Mouse (Mus musculus) CD4-positive, CD25-positive, alpha-beta regulatory T cell, adult 9 weeks (primary cell): Measurements from ENCODE around the gene Vmn1r18. TPM values are rescaled to one million over a fixed set of nuclear protein-coding genes. Genes with fewer than 3 reads are reported as not detected.

ENCODE experiments used
- polyA plus RNA-seq: library from polyadenylated mRNA; unstranded; fragments of 100-300 nt; shearing (Covaris generic); gene quantifications from one replicate; pipeline ENCODE4 v1.2.1, GENCODE M21; 2017

Vmn1r18 gene
- not detected for polyA plus RNA-seq

DNA sequence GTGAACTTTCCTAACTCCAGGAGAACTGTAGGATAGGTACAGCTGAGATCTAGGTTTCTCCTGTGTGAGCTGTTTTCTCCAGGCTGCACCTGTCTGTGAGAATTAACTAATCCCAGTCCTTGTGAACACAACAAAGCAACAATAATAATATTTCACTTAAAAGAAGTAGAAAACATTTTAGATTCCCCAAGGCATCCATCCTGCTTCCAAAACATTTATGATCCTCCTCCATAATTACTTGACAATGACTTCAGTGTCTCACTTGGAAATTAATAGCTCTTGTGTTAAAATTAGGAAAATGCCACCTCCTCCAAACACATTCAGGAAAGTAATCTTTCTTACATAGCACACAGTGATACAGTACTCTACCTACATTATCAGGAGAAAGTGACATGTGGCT, at the start of gene Vmn1r18:
Gene Vmn1r18, minus strand, starts transcription at position 101 of the 400 bp plus-strand sequence.

DNA sequence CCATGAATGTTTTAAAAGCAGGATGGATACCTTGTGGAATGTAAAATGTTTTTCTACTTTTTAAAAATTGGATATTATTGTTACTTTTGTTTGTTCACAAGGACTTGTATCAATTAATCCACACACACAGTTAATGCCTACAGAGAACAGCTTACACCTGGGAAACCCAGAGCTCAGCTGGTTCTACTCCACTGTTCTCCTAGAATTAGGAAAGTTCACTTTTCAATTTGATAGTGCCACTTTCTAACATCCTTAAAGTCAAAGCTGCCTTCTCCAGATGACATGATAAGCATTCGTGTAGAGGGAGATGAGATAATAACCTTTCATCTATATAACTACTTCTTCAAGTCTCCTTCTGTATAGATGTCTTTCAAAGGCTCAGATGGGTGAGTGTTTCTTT, 33.0 kb upstream of the Vmn1r18 start, which contains the start of gene Vmn1r20:
Gene Vmn1r20, plus strand, starts transcription at position 301 of the 400 bp plus-strand sequence.

DNA sequence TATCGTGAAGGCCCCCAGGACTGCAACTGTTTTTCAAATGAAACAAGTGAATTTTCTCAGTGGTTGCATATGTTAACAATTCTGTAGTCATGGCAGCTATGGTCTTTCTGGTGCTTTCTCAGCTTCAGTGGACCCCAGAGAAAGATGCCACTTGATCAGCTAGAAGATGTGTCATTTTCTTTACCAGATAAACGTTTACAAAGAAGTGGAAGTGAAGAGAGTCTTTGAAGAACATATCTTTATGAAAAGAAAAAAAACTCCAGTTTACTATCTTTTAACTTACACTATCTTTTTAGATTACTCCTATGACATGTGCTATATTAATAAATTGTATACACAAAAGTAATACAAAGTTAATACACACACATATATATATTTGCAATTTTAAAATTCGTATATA, 7.9 kb upstream of the Vmn1r18 start, which contains the start of gene Vmn1r19:
Gene Vmn1r19, plus strand, starts transcription at position 301 of the 400 bp plus-strand sequence.

DNA sequence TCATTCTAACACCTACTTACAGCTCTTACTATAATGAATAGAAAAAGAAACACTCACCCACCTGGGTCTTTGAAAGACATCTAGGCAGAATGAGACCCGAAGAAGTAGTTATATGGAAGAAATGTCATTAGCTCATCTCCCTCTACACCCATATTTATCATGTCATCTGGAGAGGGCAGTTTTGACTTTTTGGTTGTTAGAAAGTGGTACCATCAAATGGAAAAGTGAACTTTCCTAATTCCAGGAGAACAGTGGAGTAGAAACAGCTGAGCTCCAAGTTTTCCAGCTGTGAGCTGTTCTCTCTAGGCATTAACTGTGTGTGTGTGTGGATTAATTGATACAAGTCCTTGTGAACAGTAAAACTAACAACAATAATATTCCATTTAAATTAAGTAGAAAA, 32.0 kb downstream of the Vmn1r18 start, which contains the start of gene Vmn1r17:
Gene Vmn1r17, minus strand, starts transcription at position 101 of the 400 bp plus-strand sequence.

DNA sequence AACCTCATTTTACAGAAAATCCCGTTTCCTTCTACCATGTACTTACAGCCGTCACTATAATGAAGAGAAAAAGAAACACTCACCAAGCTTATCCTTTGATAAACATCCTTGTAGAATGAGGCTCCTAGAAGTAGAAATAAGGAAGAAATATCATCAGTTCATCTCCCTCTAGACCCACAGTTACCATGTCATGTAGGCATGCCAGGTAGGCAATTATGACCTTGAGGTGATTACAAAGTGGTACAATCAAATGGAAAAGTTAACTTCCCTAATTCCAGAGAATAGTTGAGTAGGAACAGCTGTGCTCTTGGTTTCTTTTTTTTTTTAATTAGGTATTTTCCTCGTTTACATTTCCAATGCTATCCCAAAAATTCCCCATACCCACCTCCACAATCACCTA, 66.2 kb downstream of the Vmn1r18 start, which contains the start of gene Vmn1r16:
Gene Vmn1r16, minus strand, starts transcription at position 101 of the 400 bp plus-strand sequence.

Other genes with a start within 250 kb of the Vmn1r18 start
- gene Vmn1r12, start 238.9 kb downstream of the Vmn1r18 start, polyA plus RNA-seq: 0.04 TPM
- gene Vmn1r13, start 192.5 kb downstream of the Vmn1r18 start, polyA plus RNA-seq: 0.21 TPM
- not detected for gene Vmn1r14, start 164.1 kb downstream of the Vmn1r18 start, polyA plus RNA-seq
- not detected for gene Vmn1r15, start 137.8 kb downstream of the Vmn1r18 start, polyA plus RNA-seq
- gene Vmn1r16, start 66.3 kb downstream of the Vmn1r18 start, polyA plus RNA-seq: not detected
- gene Vmn1r17, start 32.1 kb downstream of the Vmn1r18 start, polyA plus RNA-seq: not detected
- gene Vmn1r19, start 8.0 kb upstream of the Vmn1r18 start, polyA plus RNA-seq: not detected
- gene Vmn1r20, start 33.1 kb upstream of the Vmn1r18 start, polyA plus RNA-seq: not detected
- 21.3 TPM for gene Ppm1k, start 139.7 kb upstream of the Vmn1r18 start, polyA plus RNA-seq
- 33.8 TPM for gene Herc6, start 185.2 kb upstream of the Vmn1r18 start, polyA plus RNA-seq